Mouse (Mus musculus) megakaryocyte, embryonic 14.5 days (primary cell): ENCODE results near the gene Fgfr4.

ENCODE experiments used
- FLI1 ChIP-seq: IDR thresholded peaks from 2 replicates; pipeline ENCODE4 v1.6.1; 2012; ENCODE audit warnings: low read length, inconsistent platforms, mixed read lengths
- GATA1 ChIP-seq: IDR thresholded peaks from 3 replicates; pipeline ENCODE4 v1.6.1; 2012; ENCODE audit warnings: mixed read lengths, low read length, inconsistent platforms, borderline replicate concordance

DNA sequence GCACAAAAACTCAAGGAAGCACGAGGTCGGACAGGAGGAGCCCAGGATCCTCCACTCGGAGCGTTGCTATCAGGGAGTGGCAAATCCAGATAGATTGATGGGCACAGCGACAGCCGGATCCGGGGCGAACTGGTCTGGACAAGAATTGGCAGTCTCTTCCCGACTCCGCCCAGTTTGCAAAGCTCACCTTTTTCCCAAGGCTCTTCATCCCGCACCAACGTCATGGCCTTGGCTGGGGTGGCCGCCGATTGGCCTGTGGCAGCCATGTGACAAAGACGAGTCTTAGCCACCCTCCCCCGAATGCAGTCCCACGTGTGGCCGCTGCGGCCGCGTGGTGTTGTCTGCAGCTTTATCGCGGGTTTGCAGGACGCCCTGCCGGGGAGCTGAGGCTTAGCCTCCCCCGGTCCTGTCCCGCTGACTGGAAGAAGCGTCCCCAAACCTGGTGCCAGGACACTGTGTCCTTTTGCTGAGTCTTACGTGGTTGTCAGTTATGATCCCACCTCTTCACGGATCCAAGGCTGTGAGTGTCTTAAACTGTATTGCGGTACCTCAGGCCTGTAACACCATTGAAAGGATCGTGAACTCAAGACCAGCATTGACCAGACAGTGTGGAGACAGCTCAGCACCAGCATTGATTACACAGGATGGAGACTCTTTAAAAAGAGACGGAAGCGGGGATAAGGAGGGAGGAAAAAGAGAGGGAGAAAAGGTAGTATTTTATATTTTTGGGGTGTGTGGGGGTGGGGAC lies 37.9 kb downstream of the Fgfr4 start:
- TF ChIP-seq GATA1 (peak; percentile 62; the same call in 1 of the 3 replicates), FLI1 (no peak)
